Mouse (Mus musculus): ENCODE data around the gene Pold2. TPM values are rescaled to one million over a fixed set of nuclear protein-coding genes. Genes with fewer than 3 reads are reported as not detected.

Pold2 gene
- polyA plus RNA-seq, 1 experiment from 2014 or later = 160 TPM

GRCm38 (mm10) chr11:5908642-5909041, 30.6 kb upstream of the Pold2 start:
- Histone ChIP-seq H3K4me1 (peaks cover 17% of the 10 kb centered on the region; the same call in 1 of the 2 replicates), H3K9me3 (replicated peaks) (no peaks in the 10 kb centered on the region), H3K4me3 (no peak overlapping the region), H3K36me3 (no peaks in the 10 kb centered on the region), H3K27ac (replicated peaks) (no peak overlapping the region), H3K27me3 (ENCODE audit: low read depth, poor library complexity, severe bottlenecking) (peaks cover 9% of the 10 kb centered on the region; the same call in 1 of the 2 replicates)
- WGBS = 84% methylated on average over 4 of the region's 4 CpGs
- no peak for DNase-seq (ENCODE audit: low spot score)

DNA sequence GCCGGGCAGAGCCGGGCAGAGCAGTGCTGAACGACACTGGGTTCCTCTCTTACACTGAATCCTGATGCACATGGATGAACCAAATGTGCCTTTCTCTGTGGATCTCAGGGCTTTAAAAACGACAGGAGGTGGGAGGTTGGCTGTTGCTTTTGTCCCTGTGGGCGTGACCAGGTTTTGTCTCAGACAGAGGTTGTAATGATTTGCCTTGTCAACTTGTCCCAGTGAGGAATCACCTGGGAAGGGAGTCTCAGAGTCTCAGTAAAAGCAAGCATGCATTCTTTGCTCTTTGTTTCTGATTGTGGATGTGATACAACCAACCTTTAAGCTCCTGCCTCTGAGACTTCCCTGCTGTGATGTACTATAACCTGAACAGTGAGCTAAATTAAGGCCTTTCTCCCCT, 29.0 kb upstream of the Pold2 start:
- no peak overlapping the region for H3K27ac ChIP-seq (replicated peaks)
- 52% methylated on average over 5 of the region's 5 CpGs for WGBS
- no peak overlapping the region for H3K4me3 ChIP-seq
- H3K36me3 ChIP-seq = no peaks in the 10 kb centered on the region
- peaks cover 23% of the 10 kb centered on the region for H3K27me3 ChIP-seq (ENCODE audit: low read depth, poor library complexity, severe bottlenecking)
- peaks cover 21% of the 10 kb centered on the region for H3K4me1 ChIP-seq
- DNase-seq (ENCODE audit: low spot score) = no peak
- H3K9me3 ChIP-seq (replicated peaks) = no peaks in the 10 kb centered on the region

GRCm38 (mm10) chr11:5905778-5906518, 27.9 kb upstream of the Pold2 start:
- H3K27me3 ChIP-seq (ENCODE audit: low read depth, poor library complexity, severe bottlenecking) = peaks cover 33% of the 10 kb centered on the region
- no peaks in the 10 kb centered on the region for H3K36me3 ChIP-seq
- WGBS = 85% methylated on average over 10 of the region's 10 CpGs
- H3K4me3 ChIP-seq = no peak overlapping the region
- H3K4me1 ChIP-seq = peaks cover 32% of the 10 kb centered on the region
- no peaks in the 10 kb centered on the region for H3K9me3 ChIP-seq (replicated peaks)
- H3K27ac ChIP-seq (replicated peaks) = no peak overlapping the region
- no peak for DNase-seq (ENCODE audit: low spot score)

- no peak for DNase-seq (ENCODE audit: low spot score)
- no peak overlapping the region for H3K4me3 ChIP-seq
- no peaks in the 10 kb centered on the region for H3K9me3 ChIP-seq (replicated peaks)
- peaks cover 39% of the 10 kb centered on the region for H3K4me1 ChIP-seq
- H3K27ac ChIP-seq (replicated peaks) = no peak overlapping the region
- peaks cover 42% of the 10 kb centered on the region for H3K27me3 ChIP-seq (ENCODE audit: low read depth, poor library complexity, severe bottlenecking)
- WGBS = 94% methylated on average over 6 of the region's 6 CpGs
- no peaks in the 10 kb centered on the region for H3K36me3 ChIP-seq
Observed at GRCm38 (mm10) chr11:5904871-5905270, 26.8 kb upstream of the Pold2 start.

- Histone ChIP-seq H3K36me3 (no peaks in the 10 kb centered on the region), H3K4me3 (no peak overlapping the region), H3K9me3 (replicated peaks) (no peaks in the 10 kb centered on the region), H3K27ac (replicated peaks) (no peak overlapping the region), H3K4me1 (peaks cover 39% of the 10 kb centered on the region), H3K27me3 (ENCODE audit: low read depth, poor library complexity, severe bottlenecking) (peaks cover 47% of the 10 kb centered on the region)
- DNase-seq (ENCODE audit: low spot score) = no peak
- 94% methylated on average over 19 of the region's 19 CpGs for WGBS
Observed at GRCm38 (mm10) chr11:5904357-5904756, 26.3 kb upstream of the Pold2 start.

DNA sequence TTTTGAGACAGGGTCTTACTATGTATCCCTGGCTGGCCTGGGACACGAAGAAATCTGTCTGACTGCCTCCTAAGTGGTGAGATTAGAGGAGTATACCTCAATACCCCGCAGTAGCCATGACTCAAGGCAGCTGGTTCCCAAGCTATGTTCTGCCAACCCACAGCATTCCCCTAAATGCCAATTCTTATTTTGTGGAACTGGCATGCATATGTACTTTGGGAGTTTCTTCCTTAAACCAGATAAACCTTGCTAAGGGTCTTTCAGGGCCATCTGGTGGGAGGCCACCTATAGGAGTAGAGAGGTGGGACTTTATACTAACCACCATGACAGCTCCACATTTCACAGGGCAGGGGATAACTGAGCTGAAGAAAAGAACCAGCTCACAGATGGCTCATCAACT, 25.8 kb upstream of the Pold2 start:
- no peak for DNase-seq (ENCODE audit: low spot score)
- 88% methylated on average over 2 of the region's 2 CpGs for WGBS
- Histone ChIP-seq H3K9me3 (replicated peaks) (no peaks in the 10 kb centered on the region), H3K4me3 (no peak overlapping the region), H3K36me3 (no peaks in the 10 kb centered on the region), H3K27ac (replicated peaks) (no peak overlapping the region), H3K27me3 (ENCODE audit: low read depth, poor library complexity, severe bottlenecking) (peaks cover 52% of the 10 kb centered on the region), H3K4me1 (peaks cover 39% of the 10 kb centered on the region)

GRCm38 (mm10) chr11:5902390-5902789, 24.3 kb upstream of the Pold2 start:
- no peak for DNase-seq (ENCODE audit: low spot score)
- peak overlapping the region; percentile 56 for H3K4me3 ChIP-seq
- H3K36me3 ChIP-seq = no peaks in the 10 kb centered on the region
- peak overlapping the region; percentile 87 for H3K27ac ChIP-seq (replicated peaks)
- peaks cover 50% of the 10 kb centered on the region for H3K4me1 ChIP-seq
- WGBS = 6% methylated on average over 6 of the region's 6 CpGs
- H3K9me3 ChIP-seq (replicated peaks) = no peaks in the 10 kb centered on the region
- peaks cover 67% of the 10 kb centered on the region for H3K27me3 ChIP-seq (ENCODE audit: low read depth, poor library complexity, severe bottlenecking)

DNA sequence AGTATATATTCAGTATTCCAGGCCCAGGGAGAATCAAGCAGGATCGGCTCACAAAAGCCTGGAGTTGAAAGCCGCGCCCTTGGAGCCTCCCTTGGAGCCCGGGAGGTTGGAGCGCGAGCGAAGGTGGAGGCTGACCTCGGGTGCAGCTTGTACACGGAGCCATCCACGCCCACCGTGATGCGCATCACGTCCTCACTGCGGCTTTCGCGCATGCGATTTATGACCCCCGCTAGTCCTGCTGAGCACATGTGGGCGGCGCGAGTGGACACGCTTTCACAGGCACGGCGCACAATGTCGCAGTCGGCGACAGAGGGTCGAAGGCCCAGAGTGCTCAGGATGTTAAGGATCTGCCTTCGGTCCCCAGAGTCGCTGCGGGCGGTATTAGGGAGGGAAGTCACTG, 23.9 kb upstream of the Pold2 start:
- H3K4me1 ChIP-seq = peaks cover 52% of the 10 kb centered on the region
- H3K27me3 ChIP-seq (ENCODE audit: low read depth, poor library complexity, severe bottlenecking) = peaks cover 71% of the 10 kb centered on the region
- no peaks in the 10 kb centered on the region for H3K9me3 ChIP-seq (replicated peaks)
- WGBS = under 1% methylated on average over 32 of the region's 32 CpGs
- peak overlapping the region; percentile 87 for H3K27ac ChIP-seq (replicated peaks)
- DNase-seq (ENCODE audit: low spot score) = peak; percentile 76
- peak overlapping the region; percentile 56 for H3K4me3 ChIP-seq
- no peaks in the 10 kb centered on the region for H3K36me3 ChIP-seq

DNA sequence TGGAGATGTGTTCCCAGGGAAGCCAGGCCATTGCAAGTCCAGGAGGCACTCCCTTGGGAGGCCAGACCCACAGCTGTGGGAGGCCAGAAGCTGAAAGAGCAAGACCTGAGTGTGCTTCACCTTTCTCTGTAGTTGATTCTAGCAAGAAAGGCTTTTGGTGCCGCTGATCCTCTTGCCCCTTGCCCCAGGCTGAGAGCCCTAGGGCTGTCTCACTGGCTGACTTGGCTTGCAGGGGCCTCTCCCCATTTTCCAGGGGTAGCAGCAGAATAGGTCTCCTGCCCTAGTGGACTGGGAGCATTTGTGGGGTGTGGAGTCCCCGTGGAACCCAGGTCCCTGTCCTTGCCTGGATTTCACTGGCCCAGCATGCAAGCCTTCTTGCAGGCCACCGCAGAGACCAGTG, 23.2 kb upstream of the Pold2 start:
- Histone ChIP-seq H3K27ac (replicated peaks) (peak overlapping the region; percentile 87), H3K4me3 (peak overlapping the region; percentile 56), H3K27me3 (ENCODE audit: low read depth, poor library complexity, severe bottlenecking) (peaks cover 77% of the 10 kb centered on the region), H3K36me3 (no peaks in the 10 kb centered on the region), H3K9me3 (replicated peaks) (no peaks in the 10 kb centered on the region), H3K4me1 (peaks cover 52% of the 10 kb centered on the region)
- WGBS = 13% methylated on average over 3 of the region's 3 CpGs
- DNase-seq (ENCODE audit: low spot score) = no peak

GRCm38 (mm10) chr11:5899286-5899685, 21.2 kb upstream of the Pold2 start:
- DNase-seq (ENCODE audit: low spot score) = no peak
- Histone ChIP-seq H3K4me3 (no peak overlapping the region), H3K27me3 (ENCODE audit: low read depth, poor library complexity, severe bottlenecking) (peaks cover 84% of the 10 kb centered on the region), H3K36me3 (no peaks in the 10 kb centered on the region), H3K27ac (replicated peaks) (no peak overlapping the region), H3K9me3 (replicated peaks) (no peaks in the 10 kb centered on the region), H3K4me1 (peaks cover 52% of the 10 kb centered on the region)
- WGBS = 88% methylated on average over 10 of the region's 10 CpGs

GRCm38 (mm10) chr11:5898531-5898930, 20.4 kb upstream of the Pold2 start, which contains the start of gene Myl7:
Myl7 (minus strand) TSS chr11:5898782.
- 76% methylated on average over 5 of the region's 5 CpGs for whole genome bisulfite sequencing
- Histone ChIP-seq H3K36me3 (no peaks in the 10 kb centered on the region), H3K27ac (replicated peaks) (peak within 1 kb of the TSS; percentile 2; the same call in 1 of the 2 replicates), H3K27me3 (ENCODE audit: low read depth, poor library complexity, severe bottlenecking) (peaks cover 77% of the 10 kb centered on the region), H3K4me3 (peak within 1 kb of the TSS; percentile 22; the same call in 1 of the 2 replicates), H3K4me1 (peaks cover 55% of the 10 kb centered on the region), H3K9me3 (replicated peaks) (no peaks in the 10 kb centered on the region)
- DNase-seq (ENCODE audit: low spot score) = no peak

GRCm38 (mm10) chr11:5897839-5898238, 19.7 kb upstream of the Pold2 start:
- no peaks in the 10 kb centered on the region for H3K36me3 ChIP-seq
- H3K4me1 ChIP-seq = peaks cover 58% of the 10 kb centered on the region
- peak overlapping the region; percentile 22; the same call in 1 of the 2 replicates for H3K4me3 ChIP-seq
- WGBS = 4% methylated on average over 10 of the region's 10 CpGs
- H3K27ac ChIP-seq (replicated peaks) = peak overlapping the region; percentile 2; the same call in 1 of the 2 replicates
- DNase-seq (ENCODE audit: low spot score) = peak; percentile 23
- H3K9me3 ChIP-seq (replicated peaks) = no peaks in the 10 kb centered on the region
- peaks cover 70% of the 10 kb centered on the region for H3K27me3 ChIP-seq (ENCODE audit: low read depth, poor library complexity, severe bottlenecking)

DNA sequence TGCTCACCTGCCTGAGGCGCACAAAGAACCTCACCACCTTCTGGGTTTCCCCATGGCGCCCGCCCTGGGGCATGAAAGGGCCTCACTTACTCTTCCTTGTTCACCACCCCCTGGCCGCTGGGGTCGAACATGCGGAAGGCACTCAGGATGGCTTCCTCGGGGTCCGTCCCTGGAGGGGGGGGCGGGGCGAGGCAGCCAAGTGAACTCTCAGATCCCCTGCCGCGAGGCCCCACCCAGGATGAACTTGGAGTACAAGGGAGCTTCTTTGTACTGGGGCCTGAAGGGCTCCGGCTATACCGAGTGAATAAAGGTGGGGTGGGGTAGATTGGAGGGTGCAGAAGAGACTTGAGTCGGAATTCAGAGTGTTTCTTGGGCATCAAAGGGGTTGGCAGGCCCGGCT, 19.1 kb upstream of the Pold2 start:
- H3K4me3 ChIP-seq = no peak overlapping the region

More for the DNA sequence above, 19.1 kb upstream of the Pold2 start:
- Histone ChIP-seq H3K27me3 (ENCODE audit: low read depth, poor library complexity, severe bottlenecking) (peaks cover 64% of the 10 kb centered on the region), H3K4me1 (peaks cover 58% of the 10 kb centered on the region), H3K9me3 (replicated peaks) (no peaks in the 10 kb centered on the region), H3K27ac (replicated peaks) (peak overlapping the region; percentile 2; the same call in 1 of the 2 replicates), H3K36me3 (no peaks in the 10 kb centered on the region)
- DNase-seq (ENCODE audit: low spot score) = no peak
- 10% methylated on average over 16 of the region's 16 CpGs for WGBS
